Mouse (Mus musculus): ENCODE data around the gene Srgap2. TPM values are rescaled to one million over a fixed set of nuclear protein-coding genes. Genes with fewer than 3 reads are reported as not detected.
A peak's percentile ranks its signal among the peaks of the same experiment; 100 is the strongest.

Gene Srgap2
- polyA plus RNA-seq, 1 experiment from 2014 or later, result 35.1 TPM

GRCm38 (mm10) chr1:131437975-131438374 lies 89.2 kb downstream of the Srgap2 start:
- no peak overlapping the region for H3K27ac ChIP-seq (ENCODE audit: low read length)
- no peaks in the 10 kb centered on the region for H3K36me3 ChIP-seq (ENCODE audit: control insufficient read depth, insufficient read depth)
- no peaks in the 10 kb centered on the region for H3K9me3 ChIP-seq (ENCODE audit: control insufficient read depth, low read length)
- no peak overlapping the region for H3K4me2 ChIP-seq (ENCODE audit: low read length)
- H3K4me1 ChIP-seq (replicated peaks; ENCODE audit: control insufficient read depth, insufficient read depth, low read length), result peaks cover 7% of the 10 kb centered on the region
- no peak overlapping the region for H3K4me3 ChIP-seq (replicated peaks; ENCODE audit: low read length)
- H3K9ac ChIP-seq (replicated peaks; ENCODE audit: low read depth, low read length), result no peak overlapping the region
- ATAC-seq, result peak; percentile 49; the same call in 1 of the 2 replicates
- H3K27me3 ChIP-seq (replicated peaks; ENCODE audit: control insufficient read depth, insufficient read depth, low read length), result no peaks in the 10 kb centered on the region

DNA sequence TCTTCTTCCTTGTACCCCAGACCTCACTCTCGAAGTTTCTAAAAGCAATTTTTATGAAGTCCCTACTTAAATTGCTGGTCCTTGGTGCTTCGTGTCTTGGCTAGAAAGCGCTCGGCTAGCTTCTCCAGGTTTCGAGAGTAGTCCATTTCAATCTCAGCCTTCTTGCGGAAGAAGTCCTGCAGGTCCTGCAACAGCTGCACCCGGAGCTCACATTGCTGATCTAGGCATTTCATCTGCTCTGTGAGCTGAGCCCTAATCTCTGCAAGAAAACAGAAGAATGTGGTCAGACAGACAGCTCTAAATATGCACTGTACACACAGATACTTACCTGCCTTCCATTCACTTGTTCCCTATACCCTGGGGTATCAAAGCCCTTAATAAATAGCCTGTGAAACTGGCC lies 90.5 kb downstream of the Srgap2 start:
- H3K36me3 ChIP-seq (ENCODE audit: control insufficient read depth, insufficient read depth), result no peaks in the 10 kb centered on the region
- H3K4me1 ChIP-seq (replicated peaks; ENCODE audit: control insufficient read depth, insufficient read depth, low read length), result peaks cover 12% of the 10 kb centered on the region
- WGBS, result 89% methylated on average over 7 of the region's 7 CpGs
- no peak overlapping the region for H3K27ac ChIP-seq (ENCODE audit: low read length)
- ATAC-seq, result no peak
- H3K4me2 ChIP-seq (ENCODE audit: low read length), result no peak overlapping the region
- no peak overlapping the region for H3K9ac ChIP-seq (replicated peaks; ENCODE audit: low read depth, low read length)
- no peaks in the 10 kb centered on the region for H3K27me3 ChIP-seq (replicated peaks; ENCODE audit: control insufficient read depth, insufficient read depth, low read length)
- H3K9me3 ChIP-seq (ENCODE audit: control insufficient read depth, low read length), result no peaks in the 10 kb centered on the region
- H3K4me3 ChIP-seq (replicated peaks; ENCODE audit: low read length), result no peak overlapping the region

GRCm38 (mm10) chr1:131431456-131432246 lies 95.5 kb downstream of the Srgap2 start:
- Histone ChIP-seq H3K36me3 (ENCODE audit: control insufficient read depth, insufficient read depth) (no peaks in the 10 kb centered on the region), H3K27ac (ENCODE audit: low read length) (peak overlapping the region; percentile 30; the same call in 1 of the 2 replicates), H3K9ac (replicated peaks; ENCODE audit: low read depth, low read length) (no peak overlapping the region), H3K9me3 (ENCODE audit: control insufficient read depth, low read length) (no peaks in the 10 kb centered on the region), H3K4me1 (replicated peaks; ENCODE audit: control insufficient read depth, insufficient read depth, low read length) (peaks cover 19% of the 10 kb centered on the region), H3K4me2 (ENCODE audit: low read length) (no peak overlapping the region), H3K4me3 (replicated peaks; ENCODE audit: low read length) (no peak overlapping the region), H3K27me3 (replicated peaks; ENCODE audit: control insufficient read depth, insufficient read depth, low read length) (no peaks in the 10 kb centered on the region)
- 61% methylated on average over 5 of the region's 5 CpGs for WGBS
- ATAC-seq, result peak; percentile 70

DNA sequence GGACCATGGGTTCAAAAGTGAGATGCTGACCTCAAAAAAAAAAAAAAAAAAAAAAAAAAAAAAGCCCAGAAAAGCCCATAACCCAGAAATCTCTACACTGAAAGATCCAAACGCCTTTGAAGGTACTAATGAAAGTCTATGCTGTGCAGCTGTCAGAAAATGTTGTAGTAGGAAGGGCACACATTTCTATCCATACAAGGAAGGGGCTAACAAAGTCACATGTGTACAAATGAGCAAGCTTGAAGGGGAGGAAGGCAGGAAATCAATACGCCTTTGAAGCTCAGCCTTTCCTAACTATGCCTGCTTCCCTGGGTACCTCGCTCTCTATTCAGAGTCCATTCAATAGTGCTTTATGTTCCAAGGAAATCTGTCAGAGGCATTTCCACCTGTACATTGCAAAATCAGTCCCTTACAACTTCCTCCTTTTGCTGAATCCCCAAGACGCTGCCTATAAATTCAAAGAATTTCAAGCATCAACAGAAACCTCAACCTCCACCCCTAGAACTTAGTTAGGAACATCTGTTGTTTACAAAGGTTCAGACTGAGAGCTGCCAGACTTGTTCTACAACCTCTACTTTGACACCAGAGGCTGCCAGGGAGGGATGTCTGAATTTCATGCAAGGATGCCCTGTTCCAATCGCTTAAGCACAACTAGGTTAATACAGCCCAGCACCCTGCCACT lies 99.9 kb downstream of the Srgap2 start:
- Histone ChIP-seq H3K9ac (replicated peaks; ENCODE audit: low read depth, low read length) (no peak overlapping the region), H3K36me3 (ENCODE audit: control insufficient read depth, insufficient read depth) (no peaks in the 10 kb centered on the region), H3K4me2 (ENCODE audit: low read length) (peak overlapping the region; percentile 12; the same call in 1 of the 2 replicates), H3K4me3 (replicated peaks; ENCODE audit: low read length) (no peak overlapping the region), H3K27me3 (replicated peaks; ENCODE audit: control insufficient read depth, insufficient read depth, low read length) (no peaks in the 10 kb centered on the region), H3K9me3 (ENCODE audit: control insufficient read depth, low read length) (no peaks in the 10 kb centered on the region), H3K4me1 (replicated peaks; ENCODE audit: control insufficient read depth, insufficient read depth, low read length) (peaks cover 19% of the 10 kb centered on the region), H3K27ac (ENCODE audit: low read length) (peak overlapping the region; percentile 6)
- 7% methylated on average over 5 of the region's 5 CpGs for WGBS
- peak; percentile 73 for ATAC-seq

DNA sequence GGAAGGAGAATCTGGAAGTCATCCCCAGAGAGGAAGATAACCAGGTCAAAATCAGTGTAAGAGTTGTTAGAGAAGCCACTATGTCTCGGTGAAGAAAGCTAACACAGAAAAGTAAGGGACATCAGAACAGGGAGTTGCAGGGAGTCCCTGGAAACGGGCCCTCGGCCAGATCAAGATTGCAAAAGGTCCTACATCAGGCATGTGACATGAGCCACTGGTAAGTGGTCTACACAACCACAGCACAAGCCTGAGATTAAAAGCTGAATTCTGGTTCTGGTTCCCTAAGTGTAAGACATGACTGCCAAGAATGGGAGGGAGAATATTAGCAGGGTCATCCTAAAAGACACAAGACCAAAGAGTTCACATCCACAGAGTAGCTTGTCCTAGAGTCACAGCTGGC lies 104.1 kb downstream of the Srgap2 start:
- Histone ChIP-seq H3K27me3 (replicated peaks; ENCODE audit: control insufficient read depth, insufficient read depth, low read length) (no peaks in the 10 kb centered on the region), H3K4me2 (ENCODE audit: low read length) (no peak overlapping the region), H3K9me3 (ENCODE audit: control insufficient read depth, low read length) (no peaks in the 10 kb centered on the region), H3K27ac (ENCODE audit: low read length) (no peak overlapping the region), H3K9ac (replicated peaks; ENCODE audit: low read depth, low read length) (no peak overlapping the region), H3K4me1 (replicated peaks; ENCODE audit: control insufficient read depth, insufficient read depth, low read length) (peaks cover 18% of the 10 kb centered on the region), H3K4me3 (replicated peaks; ENCODE audit: low read length) (no peak overlapping the region), H3K36me3 (ENCODE audit: control insufficient read depth, insufficient read depth) (no peaks in the 10 kb centered on the region)
- no peak for ATAC-seq
- WGBS, result 85% methylated on average over 3 of the region's 3 CpGs

DNA sequence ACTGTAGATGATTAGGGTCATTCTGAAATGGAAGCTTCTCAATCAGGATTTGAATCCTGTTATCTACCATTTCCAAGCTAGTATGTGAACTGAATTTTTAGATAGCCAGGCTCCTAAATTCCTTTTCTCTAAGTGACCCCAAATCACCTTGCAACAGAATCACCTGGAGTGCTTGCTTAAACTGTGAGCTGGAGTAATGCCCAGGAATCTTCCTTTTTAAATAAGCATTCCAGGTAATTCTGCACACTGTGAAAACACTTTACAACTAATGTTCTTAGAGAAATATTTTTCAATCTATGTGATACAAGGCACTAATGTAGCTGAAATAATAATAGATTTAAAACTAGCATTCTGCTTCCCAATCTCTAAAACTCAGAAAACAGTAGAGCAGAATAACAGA lies 106.0 kb downstream of the Srgap2 start:
- H3K4me1 ChIP-seq (replicated peaks; ENCODE audit: control insufficient read depth, insufficient read depth, low read length), result peaks cover 24% of the 10 kb centered on the region
- H3K4me2 ChIP-seq (ENCODE audit: low read length), result no peak overlapping the region
- no peak overlapping the region for H3K27ac ChIP-seq (ENCODE audit: low read length)
- no peaks in the 10 kb centered on the region for H3K9me3 ChIP-seq (ENCODE audit: control insufficient read depth, low read length)
- no peaks in the 10 kb centered on the region for H3K27me3 ChIP-seq (replicated peaks; ENCODE audit: control insufficient read depth, insufficient read depth, low read length)
- no peak overlapping the region for H3K4me3 ChIP-seq (replicated peaks; ENCODE audit: low read length)
- no peaks in the 10 kb centered on the region for H3K36me3 ChIP-seq (ENCODE audit: control insufficient read depth, insufficient read depth)
- H3K9ac ChIP-seq (replicated peaks; ENCODE audit: low read depth, low read length), result no peak overlapping the region
- no peak for ATAC-seq

- 71% methylated on average over 4 of the region's 4 CpGs for WGBS
- Histone ChIP-seq H3K27ac (ENCODE audit: low read length) (no peak overlapping the region), H3K27me3 (replicated peaks; ENCODE audit: control insufficient read depth, insufficient read depth, low read length) (no peaks in the 10 kb centered on the region), H3K9me3 (ENCODE audit: control insufficient read depth, low read length) (no peaks in the 10 kb centered on the region), H3K4me1 (replicated peaks; ENCODE audit: control insufficient read depth, insufficient read depth, low read length) (peaks cover 24% of the 10 kb centered on the region), H3K4me2 (ENCODE audit: low read length) (no peak overlapping the region), H3K36me3 (ENCODE audit: control insufficient read depth, insufficient read depth) (no peaks in the 10 kb centered on the region), H3K4me3 (replicated peaks; ENCODE audit: low read length) (no peak overlapping the region), H3K9ac (replicated peaks; ENCODE audit: low read depth, low read length) (no peak overlapping the region)
- ATAC-seq, result no peak
Measured at GRCm38 (mm10) chr1:131420660-131421059, 106.5 kb downstream of the Srgap2 start.

- ATAC-seq, result 0 out of 2 replicates have a peak, but pooled peaks have one; percentile 32
- no peaks in the 10 kb centered on the region for H3K36me3 ChIP-seq (ENCODE audit: control insufficient read depth, insufficient read depth)
- H3K27me3 ChIP-seq (replicated peaks; ENCODE audit: control insufficient read depth, insufficient read depth, low read length), result no peaks in the 10 kb centered on the region
- WGBS, result 21% methylated on average over 3 of the region's 3 CpGs
- H3K9ac ChIP-seq (replicated peaks; ENCODE audit: low read depth, low read length), result no peak overlapping the region
- no peak overlapping the region for H3K4me2 ChIP-seq (ENCODE audit: low read length)
- H3K4me1 ChIP-seq (replicated peaks; ENCODE audit: control insufficient read depth, insufficient read depth, low read length), result peaks cover 24% of the 10 kb centered on the region
- no peaks in the 10 kb centered on the region for H3K9me3 ChIP-seq (ENCODE audit: control insufficient read depth, low read length)
- H3K27ac ChIP-seq (ENCODE audit: low read length), result 0 out of 2 replicates have a peak overlapping the region, but pooled peaks have one; percentile 15
- no peak overlapping the region for H3K4me3 ChIP-seq (replicated peaks; ENCODE audit: low read length)
Measured at GRCm38 (mm10) chr1:131419307-131419706, 107.8 kb downstream of the Srgap2 start.

- Histone ChIP-seq H3K4me1 (replicated peaks; ENCODE audit: control insufficient read depth, insufficient read depth, low read length) (peaks cover 24% of the 10 kb centered on the region), H3K27me3 (replicated peaks; ENCODE audit: control insufficient read depth, insufficient read depth, low read length) (no peaks in the 10 kb centered on the region), H3K36me3 (ENCODE audit: control insufficient read depth, insufficient read depth) (no peaks in the 10 kb centered on the region), H3K9ac (replicated peaks; ENCODE audit: low read depth, low read length) (0 out of 2 replicates have a peak overlapping the region, but pooled peaks have one; percentile 9), H3K27ac (ENCODE audit: low read length) (peak overlapping the region; percentile 82), H3K4me2 (ENCODE audit: low read length) (peak overlapping the region; percentile 38), H3K4me3 (replicated peaks; ENCODE audit: low read length) (no peak overlapping the region), H3K9me3 (ENCODE audit: control insufficient read depth, low read length) (no peaks in the 10 kb centered on the region)
- peak; percentile 77 for ATAC-seq
- WGBS, result 34% methylated on average over 5 of the region's 5 CpGs
Measured at GRCm38 (mm10) chr1:131417821-131418660, 109.1 kb downstream of the Srgap2 start.
